Mouse (Mus musculus): ENCODE measurements around the gene Hlcs. TPM values are rescaled to one million over a fixed set of nuclear protein-coding genes. Genes with fewer than 3 reads are reported as not detected.

Hlcs gene
- polyA plus RNA-seq, 1 experiment: 6.9 TPM

- Histone ChIP-seq H3K4me1 (ENCODE audit: control insufficient read depth, insufficient read depth, low read length) (peaks cover 2% of the 10 kb centered on the region; the same call in 1 of the 2 replicates), H3K27ac (ENCODE audit: insufficient read depth, low read depth, low read length) (no peak overlapping the region), H3K36me3 (ENCODE audit: control insufficient read depth, insufficient read depth, low read length) (no peaks in the 10 kb centered on the region), H3K27me3 (replicated peaks; ENCODE audit: control insufficient read depth, insufficient read depth, low read length) (no peaks in the 10 kb centered on the region), H3K4me3 (ENCODE audit: insufficient read depth, low read depth, low read length) (no peak overlapping the region)
- DNase-seq: peak; percentile 6
- TF ChIP-seq CTCF (conservative IDR thresholded peaks at IDR 0.05; ENCODE audit: insufficient read depth, insufficient read length, low read depth, low read length) (no peak), POLR2A (IDR thresholded peaks at IDR 0.05; ENCODE audit: low read depth, low read length) (no peak)
- 36% methylated on average over 8 of the region's 8 CpGs for WGBS
Observed at GRCm38 (mm10) chr16:94157819-94158218, 155.6 kb downstream of the Hlcs start.

DNA sequence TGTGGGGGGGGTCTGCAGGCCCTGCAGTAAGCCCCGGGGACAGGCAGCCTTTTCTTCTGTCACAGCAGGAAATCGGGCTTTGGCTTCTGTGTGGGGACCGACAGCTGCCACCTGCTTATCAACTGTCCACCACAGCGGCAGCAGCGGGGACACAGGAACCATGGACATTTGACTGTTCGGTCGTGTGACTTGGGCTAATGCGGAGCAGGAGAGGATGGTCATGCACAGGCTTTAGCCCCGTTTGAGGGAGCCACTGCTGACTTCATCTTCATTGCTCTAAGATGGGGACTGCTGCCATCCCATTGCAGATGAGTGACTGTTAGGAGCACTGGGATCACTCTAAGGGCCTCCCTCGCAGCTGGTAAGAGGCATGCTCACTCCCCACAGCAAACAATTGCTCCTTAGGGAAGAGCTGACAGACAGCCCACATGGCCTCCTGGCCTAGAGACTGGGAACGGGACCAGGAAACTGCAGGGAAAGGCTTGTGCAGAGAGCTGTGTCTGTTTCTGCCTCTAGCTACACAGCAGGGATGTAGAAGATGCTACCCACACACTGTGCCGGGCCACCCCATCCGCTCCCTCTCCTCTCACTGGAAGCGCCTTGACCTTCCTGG lies 158.2 kb downstream of the Hlcs start:
- no peak for DNase-seq

DNA sequence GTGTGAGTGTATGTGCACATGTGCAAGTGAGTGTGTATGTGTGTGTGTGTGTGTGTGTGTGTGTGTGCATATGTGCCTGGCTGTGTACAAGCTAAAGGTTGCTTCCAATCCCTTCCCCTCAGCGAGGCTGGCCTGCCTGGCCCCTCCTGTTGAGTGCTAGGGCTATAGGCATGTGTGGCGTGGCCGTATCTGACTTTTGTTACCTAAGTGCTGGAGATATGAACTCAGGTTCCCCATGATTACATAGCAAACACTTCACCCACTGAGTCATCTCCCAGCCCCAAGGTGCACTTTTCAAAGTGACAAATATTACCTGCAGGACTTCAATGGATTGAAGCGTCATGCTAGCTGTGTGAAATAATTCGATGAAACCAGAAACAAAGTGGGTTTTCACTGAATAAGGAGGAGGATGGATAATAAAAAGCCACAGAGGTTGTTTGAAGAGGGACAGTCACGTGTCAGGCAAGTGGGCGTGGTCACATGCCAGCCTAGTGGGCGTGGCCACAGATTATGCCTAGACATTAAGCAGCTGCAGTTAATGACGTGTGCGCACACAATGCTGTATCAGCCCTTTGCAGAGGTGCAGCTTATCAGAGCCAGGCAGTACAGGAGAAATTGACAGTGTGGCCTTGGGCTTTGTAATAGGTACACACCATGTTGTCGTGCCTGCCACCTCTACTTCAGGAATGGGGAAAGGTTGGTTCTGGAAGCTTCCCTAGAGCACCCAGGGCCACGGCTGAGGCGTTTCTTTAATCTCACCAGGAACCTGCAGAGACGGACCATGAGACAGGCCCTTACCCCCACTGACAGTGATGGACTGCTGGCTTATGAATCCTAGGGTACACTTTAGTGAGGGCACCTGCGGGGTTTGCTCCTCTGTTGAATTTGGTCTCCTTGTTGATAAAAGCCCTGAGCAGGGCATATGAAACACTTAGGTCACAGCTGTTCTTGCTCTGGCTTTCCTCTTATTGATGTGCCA lies 163.0 kb downstream of the Hlcs start:
- no peak overlapping the region for H3K4me3 ChIP-seq (ENCODE audit: insufficient read depth, low read depth, low read length)
- H3K4me1 ChIP-seq (ENCODE audit: control insufficient read depth, insufficient read depth, low read length): no peaks in the 10 kb centered on the region
- TF ChIP-seq CTCF (conservative IDR thresholded peaks at IDR 0.05; ENCODE audit: insufficient read depth, insufficient read length, low read depth, low read length): no peak
- no peak for TF ChIP-seq POLR2A (IDR thresholded peaks at IDR 0.05; ENCODE audit: low read depth, low read length)
- no peak overlapping the region for H3K27ac ChIP-seq (ENCODE audit: insufficient read depth, low read depth, low read length)
- 83% methylated on average over 15 of the region's 15 CpGs for WGBS
- no peaks in the 10 kb centered on the region for H3K27me3 ChIP-seq (replicated peaks; ENCODE audit: control insufficient read depth, insufficient read depth, low read length)
- H3K36me3 ChIP-seq (ENCODE audit: control insufficient read depth, insufficient read depth, low read length): no peaks in the 10 kb centered on the region
- no peak for DNase-seq

More for the DNA sequence above, 158.2 kb downstream of the Hlcs start:
- no peaks in the 10 kb centered on the region for H3K36me3 ChIP-seq (ENCODE audit: control insufficient read depth, insufficient read depth, low read length)
- TF ChIP-seq POLR2A (IDR thresholded peaks at IDR 0.05; ENCODE audit: low read depth, low read length) (no peak), CTCF (conservative IDR thresholded peaks at IDR 0.05; ENCODE audit: insufficient read depth, insufficient read length, low read depth, low read length) (no peak)
- H3K27ac ChIP-seq (ENCODE audit: insufficient read depth, low read depth, low read length): no peak overlapping the region
- 76% methylated on average over 14 of the region's 14 CpGs for WGBS
- no peaks in the 10 kb centered on the region for H3K4me1 ChIP-seq (ENCODE audit: control insufficient read depth, insufficient read depth, low read length)
- H3K27me3 ChIP-seq (replicated peaks; ENCODE audit: control insufficient read depth, insufficient read depth, low read length): no peaks in the 10 kb centered on the region
- no peak overlapping the region for H3K4me3 ChIP-seq (ENCODE audit: insufficient read depth, low read depth, low read length)

GRCm38 (mm10) chr16:94148139-94148538 lies 165.2 kb downstream of the Hlcs start:
- TF ChIP-seq POLR2A (IDR thresholded peaks at IDR 0.05; ENCODE audit: low read depth, low read length): no peak
- no peak for TF ChIP-seq CTCF (conservative IDR thresholded peaks at IDR 0.05; ENCODE audit: insufficient read depth, insufficient read length, low read depth, low read length)
- Histone ChIP-seq H3K27ac (ENCODE audit: insufficient read depth, low read depth, low read length) (no peak overlapping the region), H3K4me3 (ENCODE audit: insufficient read depth, low read depth, low read length) (no peak overlapping the region), H3K27me3 (replicated peaks; ENCODE audit: control insufficient read depth, insufficient read depth, low read length) (no peaks in the 10 kb centered on the region), H3K36me3 (ENCODE audit: control insufficient read depth, insufficient read depth, low read length) (no peaks in the 10 kb centered on the region), H3K4me1 (ENCODE audit: control insufficient read depth, insufficient read depth, low read length) (no peaks in the 10 kb centered on the region)
- 58% methylated on average over 11 of the region's 11 CpGs for WGBS
- DNase-seq: peak; percentile 21

- no peak overlapping the region for H3K4me3 ChIP-seq (ENCODE audit: insufficient read depth, low read depth, low read length)
- TF ChIP-seq POLR2A (IDR thresholded peaks at IDR 0.05; ENCODE audit: low read depth, low read length) (no peak), CTCF (conservative IDR thresholded peaks at IDR 0.05; ENCODE audit: insufficient read depth, insufficient read length, low read depth, low read length) (no peak)
- H3K36me3 ChIP-seq (ENCODE audit: control insufficient read depth, insufficient read depth, low read length): no peaks in the 10 kb centered on the region
- H3K4me1 ChIP-seq (ENCODE audit: control insufficient read depth, insufficient read depth, low read length): no peaks in the 10 kb centered on the region
- 21% methylated on average over 10 of the region's 10 CpGs for WGBS
- DNase-seq: no peak
- no peaks in the 10 kb centered on the region for H3K27me3 ChIP-seq (replicated peaks; ENCODE audit: control insufficient read depth, insufficient read depth, low read length)
- no peak overlapping the region for H3K27ac ChIP-seq (ENCODE audit: insufficient read depth, low read depth, low read length)
Observed at GRCm38 (mm10) chr16:94143325-94143724, 170.0 kb downstream of the Hlcs start.

GRCm38 (mm10) chr16:94140746-94141145 lies 172.6 kb downstream of the Hlcs start:
- H3K4me1 ChIP-seq (ENCODE audit: control insufficient read depth, insufficient read depth, low read length): no peaks in the 10 kb centered on the region
- no peaks in the 10 kb centered on the region for H3K27me3 ChIP-seq (replicated peaks; ENCODE audit: control insufficient read depth, insufficient read depth, low read length)
- no peak for DNase-seq
- no peak overlapping the region for H3K4me3 ChIP-seq (ENCODE audit: insufficient read depth, low read depth, low read length)
- H3K36me3 ChIP-seq (ENCODE audit: control insufficient read depth, insufficient read depth, low read length): no peaks in the 10 kb centered on the region
- whole genome bisulfite sequencing: 78% methylated on average over 10 of the region's 10 CpGs
- no peak for TF ChIP-seq POLR2A (IDR thresholded peaks at IDR 0.05; ENCODE audit: low read depth, low read length)
- no peak for TF ChIP-seq CTCF (conservative IDR thresholded peaks at IDR 0.05; ENCODE audit: insufficient read depth, insufficient read length, low read depth, low read length)
- no peak overlapping the region for H3K27ac ChIP-seq (ENCODE audit: insufficient read depth, low read depth, low read length)

GRCm38 (mm10) chr16:94134218-94134617 lies 179.2 kb downstream of the Hlcs start:
- 84% methylated on average over 10 of the region's 10 CpGs for WGBS
- no peaks in the 10 kb centered on the region for H3K4me1 ChIP-seq (ENCODE audit: control insufficient read depth, insufficient read depth, low read length)
- no peaks in the 10 kb centered on the region for H3K36me3 ChIP-seq (ENCODE audit: control insufficient read depth, insufficient read depth, low read length)
- TF ChIP-seq CTCF (conservative IDR thresholded peaks at IDR 0.05; ENCODE audit: insufficient read depth, insufficient read length, low read depth, low read length): no peak
- TF ChIP-seq POLR2A (IDR thresholded peaks at IDR 0.05; ENCODE audit: low read depth, low read length): no peak
- no peak overlapping the region for H3K27ac ChIP-seq (ENCODE audit: insufficient read depth, low read depth, low read length)
- no peaks in the 10 kb centered on the region for H3K27me3 ChIP-seq (replicated peaks; ENCODE audit: control insufficient read depth, insufficient read depth, low read length)
- DNase-seq: no peak
- no peak overlapping the region for H3K4me3 ChIP-seq (ENCODE audit: insufficient read depth, low read depth, low read length)

Data from kidney, adult 2 months (tissue).